Mouse (Mus musculus) urinary bladder, postnatal 25 days (tissue): ENCODE data around the gene Gm29776.

Experiments
- DNase-seq: peaks from one replicate; pipeline ENCODE4 v3.0.0; 2022; ENCODE audit warnings: low spot score

The Gm29776 gene

DNA sequence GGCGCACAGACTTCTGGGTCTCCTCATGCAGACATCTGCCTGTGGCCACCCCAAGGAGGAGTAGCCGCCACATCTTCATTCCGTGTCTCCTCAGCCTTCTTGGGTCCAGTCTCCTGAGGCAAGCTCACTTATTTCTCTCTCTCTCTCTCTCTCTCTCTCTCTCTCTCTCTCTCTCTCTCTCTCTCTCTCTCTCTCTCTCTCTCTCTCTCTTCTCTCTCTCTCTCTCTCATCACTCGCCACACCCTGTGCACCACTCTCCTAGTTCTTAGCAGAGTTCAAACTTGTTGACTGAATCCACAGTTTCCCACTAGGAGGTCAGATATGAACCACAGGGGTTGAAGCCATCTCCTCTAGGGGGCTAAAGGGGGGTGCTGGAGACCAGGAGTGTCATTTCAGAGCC lies at the start of gene Gm29776:
Gene Gm29776 (minus strand): TSS at position 101 of the 400 bp plus-strand sequence.
- DNase-seq: no peak

DNA sequence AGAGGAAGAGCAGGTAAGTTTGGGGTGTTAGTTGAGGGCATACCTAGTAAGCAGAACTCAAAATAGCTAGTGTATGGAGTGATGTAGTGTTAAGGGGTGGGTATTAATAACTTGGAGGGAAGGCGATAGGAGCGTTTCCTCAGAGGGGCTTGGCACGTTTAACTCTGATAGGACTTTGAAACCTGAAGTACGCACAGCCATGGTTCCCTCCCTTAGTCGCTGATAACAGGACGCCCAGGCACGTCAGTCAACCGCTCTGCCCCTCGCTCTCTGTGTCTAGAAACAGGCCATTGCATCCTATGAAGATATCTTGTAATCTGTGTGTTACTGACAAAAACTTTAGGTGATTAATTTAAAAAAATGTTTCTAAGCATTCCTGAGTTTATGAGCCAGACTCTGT lies 47.4 kb upstream of the Gm29776 start:
- no peak for DNase-seq

DNA sequence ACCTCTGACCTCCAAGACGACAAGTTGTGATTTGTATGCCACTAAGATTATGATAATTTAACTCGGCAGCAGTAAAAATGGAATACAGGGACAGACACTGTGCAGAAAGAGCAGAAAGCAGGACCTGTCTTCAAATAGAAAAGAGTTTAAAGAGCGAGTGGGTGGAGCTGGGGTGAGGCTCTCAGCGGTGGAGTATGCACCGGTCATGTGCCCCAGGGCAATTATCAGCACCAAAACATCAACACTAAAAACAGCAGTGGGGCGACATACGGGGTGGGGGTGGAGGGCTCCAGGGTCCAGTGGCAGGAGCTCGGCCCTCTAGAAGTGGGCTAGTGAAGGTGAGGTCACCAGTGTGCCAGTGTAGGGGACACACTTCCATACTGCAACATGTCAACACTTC lies 45.8 kb upstream of the Gm29776 start:
- DNase-seq: no peak

DNA sequence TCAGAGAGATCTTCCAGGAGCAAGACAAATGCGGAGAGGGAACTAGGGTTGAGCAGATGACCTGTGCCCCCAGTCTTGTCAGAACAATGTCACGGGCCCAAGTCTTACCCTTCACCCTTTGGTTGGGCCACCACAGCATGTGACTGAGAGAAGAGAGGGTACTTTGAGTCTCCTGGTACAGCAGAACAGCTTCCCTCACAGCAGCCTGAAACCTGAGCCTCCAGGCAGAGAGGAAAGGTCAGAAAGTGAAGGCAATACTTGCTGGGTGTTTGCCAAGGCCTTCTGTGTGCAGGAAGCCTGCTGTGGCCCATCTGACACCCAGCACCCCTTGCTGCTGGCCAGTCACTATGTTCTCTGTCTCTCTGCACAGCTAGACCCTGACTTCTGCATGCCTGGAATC lies 43.7 kb upstream of the Gm29776 start:
- no peak for DNase-seq

DNA sequence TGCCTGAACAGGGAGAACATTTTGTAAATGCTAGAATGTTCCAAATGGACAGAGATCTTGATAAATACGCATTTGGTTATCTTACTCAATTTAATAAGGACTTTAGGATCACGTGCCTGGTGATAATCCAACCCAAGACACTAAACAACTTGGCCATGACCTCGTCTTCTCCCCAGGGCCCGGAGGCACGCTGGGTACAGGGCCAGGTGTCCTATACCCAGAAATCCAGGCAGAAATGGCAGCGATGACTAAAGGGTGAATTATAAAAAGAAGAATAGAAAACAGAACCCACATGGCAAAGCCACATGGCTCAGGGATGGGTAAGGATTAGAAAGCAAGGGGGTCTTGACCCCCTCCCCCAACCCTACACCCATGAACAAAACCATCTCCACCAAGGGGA lies 43.1 kb upstream of the Gm29776 start:
- DNase-seq: no peak

DNA sequence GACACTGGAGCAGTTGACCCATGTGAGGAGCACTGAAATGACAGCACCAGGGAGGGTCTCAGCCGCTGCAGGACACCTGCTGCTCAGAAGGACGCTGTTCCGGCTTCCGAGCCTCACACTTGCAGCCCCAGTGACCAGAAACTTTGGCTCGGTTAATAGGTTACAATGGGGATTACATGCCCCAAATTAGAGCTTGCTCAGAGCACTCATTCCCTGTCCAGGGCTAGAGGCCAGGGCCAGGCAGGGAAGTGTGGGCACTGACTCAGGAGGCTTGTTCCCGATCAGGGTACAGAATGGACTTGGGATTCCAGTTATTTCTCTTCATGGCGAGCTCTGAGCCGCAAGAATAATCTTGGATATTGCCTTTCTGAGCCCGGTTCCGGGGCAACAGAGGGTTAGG lies 39.0 kb upstream of the Gm29776 start:
- DNase-seq: no peak

DNA sequence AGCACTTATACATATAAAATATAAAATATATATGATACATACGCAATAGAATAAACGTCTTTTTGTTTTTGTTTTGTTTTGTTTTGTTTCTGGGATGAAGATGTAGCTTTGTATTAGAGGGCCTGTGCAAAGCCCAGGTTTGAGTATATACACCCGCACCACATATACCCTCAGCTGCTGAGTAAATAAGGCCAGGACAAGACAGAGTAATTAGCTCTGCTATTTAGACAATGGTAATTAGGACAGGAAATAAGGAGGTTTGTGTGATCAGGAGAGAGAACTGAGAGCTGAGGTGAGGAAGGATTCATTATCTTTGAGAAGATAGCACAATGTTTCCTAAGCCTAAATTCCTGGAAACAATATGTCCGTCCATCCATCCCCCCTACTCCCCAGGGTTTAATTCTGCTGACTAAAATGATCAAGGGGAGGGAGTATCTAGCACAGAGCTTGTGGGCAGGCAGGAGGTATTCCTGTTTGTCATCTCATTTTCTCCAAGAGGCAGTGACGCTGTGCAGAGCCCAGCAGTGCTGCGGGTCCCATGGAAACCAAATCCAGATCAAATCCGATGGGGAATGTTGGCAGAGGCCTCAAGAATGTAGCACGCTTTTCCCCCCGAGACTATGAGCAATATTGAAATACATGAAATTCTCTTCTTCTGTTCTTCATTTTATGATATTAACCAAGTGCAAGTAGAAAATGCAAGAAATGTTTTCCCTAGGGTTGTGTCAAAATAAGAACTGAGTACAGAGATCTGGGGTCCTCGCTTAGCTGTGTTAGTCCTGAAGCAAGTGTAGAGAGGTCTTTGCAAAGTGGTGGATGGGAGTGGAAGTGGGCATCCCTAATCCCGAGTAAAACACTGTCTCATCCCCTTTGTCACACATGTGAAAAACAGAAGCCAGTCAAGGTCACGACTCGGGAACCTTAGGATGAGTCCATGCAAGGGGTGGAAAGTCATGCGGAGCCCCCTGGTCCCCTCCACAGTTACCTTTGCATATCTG lies 38.2 kb upstream of the Gm29776 start:
- DNase-seq: no peak

DNA sequence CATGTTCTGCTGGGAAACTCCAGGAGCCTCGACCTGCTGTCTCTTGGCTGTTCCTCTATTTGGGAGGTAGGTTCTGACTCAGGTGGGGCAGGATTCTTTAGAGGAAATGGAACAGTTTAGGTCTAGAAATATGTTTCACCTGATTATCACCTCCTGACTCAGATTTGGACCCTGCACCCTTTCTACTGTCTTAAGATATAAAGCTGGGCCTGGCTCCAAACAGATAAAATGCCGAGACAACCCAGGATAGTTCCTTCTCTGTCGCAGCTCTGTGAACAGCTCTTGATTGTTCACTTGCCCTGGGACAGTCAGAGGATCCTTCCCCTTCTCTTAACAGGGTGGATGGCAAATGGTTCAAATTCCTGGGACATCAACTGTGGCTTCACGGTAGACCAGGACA lies 36.6 kb upstream of the Gm29776 start:
- no peak for DNase-seq

DNA sequence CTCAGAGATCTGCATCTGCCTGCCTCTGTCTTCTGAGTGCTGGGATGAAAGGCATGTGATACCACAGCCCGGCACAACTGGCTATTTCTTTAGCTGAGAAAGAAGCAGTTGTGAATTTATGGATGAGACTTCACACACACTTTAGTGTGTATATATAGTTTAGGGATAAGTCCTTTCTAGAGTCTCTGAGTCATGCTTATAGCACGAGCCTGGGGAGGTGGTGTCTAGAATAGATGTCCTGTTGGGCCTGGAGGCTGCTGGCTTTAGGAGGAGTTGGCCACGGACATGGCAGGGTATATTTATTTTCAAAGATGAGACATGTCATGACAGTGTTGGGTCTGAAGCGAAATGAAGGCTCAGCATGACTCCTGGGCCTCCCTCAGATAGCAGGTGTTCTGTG lies 35.4 kb upstream of the Gm29776 start:
- no peak for DNase-seq

DNA sequence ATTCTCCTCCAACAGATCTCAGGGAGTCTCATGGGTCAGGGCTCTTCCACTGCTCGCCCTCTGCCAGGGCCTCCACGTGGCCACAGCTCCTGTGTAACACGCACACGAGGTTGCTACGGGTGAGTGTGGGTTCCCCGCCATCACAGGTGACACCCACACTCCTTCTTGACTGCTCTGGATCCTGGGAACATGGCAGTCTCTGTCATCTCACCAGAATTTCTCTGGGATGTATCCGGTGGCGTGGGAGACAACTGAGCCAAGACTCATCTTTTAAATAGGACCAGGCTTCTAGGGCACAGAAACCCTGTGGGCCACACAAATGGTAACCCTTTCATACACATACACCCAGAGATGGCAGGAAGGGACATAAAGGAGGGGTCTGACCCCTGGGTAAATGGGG lies 33.6 kb upstream of the Gm29776 start:
- no peak for DNase-seq

DNA sequence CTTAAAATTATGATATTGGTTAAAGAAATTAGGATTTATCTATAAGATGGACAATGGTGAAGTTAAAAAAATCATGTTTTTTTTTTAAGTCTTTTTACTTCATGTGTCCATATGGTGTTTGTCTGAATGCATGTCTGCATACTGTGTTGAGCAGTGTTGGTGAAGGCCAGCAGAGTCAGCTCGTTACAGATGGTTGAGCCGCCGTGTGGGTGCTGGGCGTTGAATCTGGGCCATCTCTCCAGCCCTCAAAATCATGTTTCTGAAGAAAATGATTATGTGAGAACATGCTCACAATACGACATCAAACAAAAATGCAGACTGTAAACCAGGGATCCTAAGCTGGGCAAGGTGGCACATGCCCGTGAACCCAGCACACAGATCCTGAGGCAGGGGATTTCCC lies 31.7 kb upstream of the Gm29776 start:
- DNase-seq: no peak

DNA sequence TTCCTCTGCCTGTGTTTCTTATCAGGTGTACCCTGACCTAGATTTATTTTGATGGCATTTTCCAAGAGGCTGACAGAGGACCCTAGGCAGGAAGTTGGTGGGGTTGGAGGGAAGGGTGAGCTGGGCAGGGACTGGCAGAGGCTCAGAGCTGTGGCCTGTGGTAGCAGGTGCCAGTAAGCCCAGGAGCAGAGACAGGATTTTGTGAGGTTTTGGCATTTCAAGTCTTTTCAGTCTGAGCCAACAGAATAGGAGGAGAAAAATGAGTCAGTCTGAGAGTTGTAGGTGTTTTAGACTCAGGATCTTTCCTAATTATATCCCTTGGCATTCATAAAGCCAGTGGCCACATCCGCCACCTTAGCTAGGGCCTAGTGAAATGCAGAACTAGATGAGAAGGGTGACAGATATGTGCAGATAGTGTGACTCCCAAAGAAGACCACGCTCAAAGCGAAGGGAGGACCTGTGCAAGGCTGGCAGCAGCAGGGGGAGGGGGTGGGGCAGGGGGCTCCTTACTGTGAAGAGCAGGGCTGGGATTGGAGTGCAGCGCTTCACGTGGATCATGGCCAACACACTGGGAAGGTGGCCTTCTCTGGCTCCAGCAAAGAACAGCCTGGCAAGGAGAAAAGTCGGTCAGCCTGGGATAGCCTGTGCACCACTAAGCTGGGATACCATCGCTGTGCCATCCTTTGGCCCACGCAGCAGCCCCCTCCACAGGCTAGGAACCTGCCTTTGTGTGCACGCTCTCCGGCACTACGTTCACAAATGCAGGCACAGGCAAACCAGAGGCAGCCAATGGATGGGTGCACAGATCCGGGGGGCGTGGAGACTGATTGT lies 30.4 kb upstream of the Gm29776 start:
- DNase-seq: no peak

DNA sequence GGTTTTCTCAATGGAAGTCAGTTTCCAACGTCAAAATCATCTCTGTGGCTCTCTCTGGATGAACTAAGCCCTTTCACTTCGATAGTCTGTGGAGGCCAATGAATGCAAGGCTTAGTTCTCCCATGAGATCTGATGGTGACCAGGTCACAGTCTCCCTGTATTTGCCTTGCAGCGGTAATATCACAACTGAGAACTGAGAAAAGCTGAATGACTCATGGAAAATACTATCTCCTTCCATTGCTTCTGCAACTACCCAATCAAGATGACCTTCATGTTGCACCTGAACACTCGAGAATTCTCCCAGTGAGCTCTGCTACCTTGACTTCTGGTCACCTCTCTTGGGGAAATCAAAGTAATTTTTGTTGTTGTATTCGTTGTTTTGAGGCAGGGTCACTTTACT lies 28.9 kb upstream of the Gm29776 start:
- no peak for DNase-seq

DNA sequence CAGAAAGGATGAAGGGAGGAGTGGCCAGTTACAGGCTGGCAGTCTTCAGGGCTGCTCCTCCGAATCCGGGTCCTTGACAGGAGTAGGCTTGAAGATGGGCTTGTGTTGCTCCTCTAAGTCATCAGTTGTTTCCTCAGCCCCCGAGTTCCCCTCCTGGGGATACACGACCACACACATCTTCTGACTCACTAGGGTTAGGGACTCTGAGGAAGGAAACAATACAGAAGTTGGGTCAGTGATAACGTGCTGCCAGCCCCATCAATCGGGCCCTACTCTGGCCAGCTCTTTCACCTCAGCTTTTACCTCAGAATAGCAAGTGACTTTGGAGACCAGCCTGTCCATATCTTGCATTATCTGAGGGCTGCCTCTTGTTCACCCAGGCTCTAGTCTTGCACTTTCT lies 25.4 kb upstream of the Gm29776 start:
- DNase-seq: no peak

DNA sequence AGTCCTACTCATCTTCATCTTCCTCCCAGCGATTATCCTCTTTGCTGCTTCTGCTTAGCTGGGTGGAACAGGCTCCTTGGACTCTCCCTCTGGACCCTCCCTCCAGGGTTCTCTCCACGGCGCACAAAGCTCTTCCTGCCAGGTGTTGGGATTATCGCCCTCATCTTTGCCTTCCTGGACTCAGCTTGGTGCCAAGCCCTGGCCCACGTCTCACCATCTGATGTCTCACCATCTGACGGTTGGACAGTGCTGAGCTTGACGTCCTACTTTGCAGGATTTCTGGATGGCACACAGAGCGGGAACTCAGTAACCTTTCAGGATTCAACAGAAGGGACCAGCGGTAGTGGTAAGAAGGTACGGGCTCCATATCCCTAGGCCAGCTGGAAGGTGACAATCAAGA lies 23.1 kb upstream of the Gm29776 start:
- DNase-seq: no peak

DNA sequence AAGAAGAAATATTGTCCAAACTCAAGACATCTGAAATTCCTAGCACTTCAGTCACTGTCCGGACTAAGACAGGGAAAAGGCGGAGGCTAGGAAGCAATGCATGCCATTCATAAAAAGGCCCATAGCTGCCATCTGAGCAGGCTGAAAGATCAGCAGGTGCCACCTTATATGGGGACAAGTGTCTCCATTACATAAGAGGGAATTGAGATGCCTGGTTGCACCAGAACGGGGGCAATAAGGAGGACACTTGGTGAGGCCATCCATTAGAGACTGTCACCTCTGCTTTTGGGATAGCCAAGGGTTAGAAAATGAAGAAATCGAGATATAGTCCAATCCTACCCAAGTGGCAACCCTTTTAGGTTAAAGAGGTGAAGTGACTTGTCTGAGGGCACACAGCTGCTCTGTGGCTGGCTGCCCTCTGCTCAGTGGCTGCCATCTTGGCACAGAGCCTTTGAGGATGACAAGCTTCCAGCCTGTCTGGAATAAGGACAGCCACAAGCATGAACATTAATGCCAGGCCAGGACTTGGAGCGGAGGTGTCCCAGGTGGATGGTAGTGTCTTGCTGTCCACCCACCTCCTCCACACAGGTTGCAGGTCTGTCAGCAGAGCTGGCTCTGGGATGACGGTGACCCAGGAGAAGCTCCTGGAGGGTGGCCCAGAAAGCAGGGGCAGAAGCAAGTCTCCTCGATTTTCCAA lies 22.2 kb upstream of the Gm29776 start:
- no peak for DNase-seq

DNA sequence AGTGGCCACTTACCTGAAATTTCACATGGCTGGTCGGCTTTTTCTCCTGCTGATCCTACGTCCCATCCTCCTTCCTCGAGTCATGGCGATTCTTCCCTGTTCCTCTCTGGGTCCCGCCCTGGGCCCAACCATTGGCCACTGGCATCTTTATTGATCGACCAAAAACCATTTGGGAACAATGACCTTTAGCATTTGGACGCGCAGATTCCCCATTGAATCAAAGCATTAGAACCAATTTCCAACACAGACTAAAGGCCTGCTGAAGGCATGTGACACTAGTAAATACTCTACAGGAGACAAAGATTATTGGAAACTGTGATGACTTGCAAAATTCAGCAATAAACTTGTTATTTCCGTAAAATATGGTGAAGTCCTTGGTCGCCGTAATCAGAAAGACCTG lies 21.4 kb upstream of the Gm29776 start:
- no peak for DNase-seq

DNA sequence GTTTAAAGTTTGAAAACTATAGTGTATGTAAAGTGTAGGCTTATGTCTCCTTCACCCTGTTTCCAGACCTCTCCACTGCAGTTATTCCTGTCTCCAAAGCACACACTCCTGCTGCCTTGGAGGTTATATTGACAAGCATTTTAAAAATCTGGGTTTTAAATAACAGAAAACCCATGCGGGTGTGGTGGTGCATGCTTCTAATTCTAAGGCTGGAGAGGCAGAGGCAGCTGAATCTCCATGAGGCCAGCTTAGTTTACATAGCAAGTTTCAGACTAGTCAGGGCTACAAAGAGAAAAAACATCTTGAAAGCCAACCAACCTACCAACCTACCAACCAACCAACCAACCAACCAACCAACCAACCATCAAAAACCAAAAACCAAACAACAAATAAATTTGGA lies 16.8 kb upstream of the Gm29776 start:
- DNase-seq: no peak

DNA sequence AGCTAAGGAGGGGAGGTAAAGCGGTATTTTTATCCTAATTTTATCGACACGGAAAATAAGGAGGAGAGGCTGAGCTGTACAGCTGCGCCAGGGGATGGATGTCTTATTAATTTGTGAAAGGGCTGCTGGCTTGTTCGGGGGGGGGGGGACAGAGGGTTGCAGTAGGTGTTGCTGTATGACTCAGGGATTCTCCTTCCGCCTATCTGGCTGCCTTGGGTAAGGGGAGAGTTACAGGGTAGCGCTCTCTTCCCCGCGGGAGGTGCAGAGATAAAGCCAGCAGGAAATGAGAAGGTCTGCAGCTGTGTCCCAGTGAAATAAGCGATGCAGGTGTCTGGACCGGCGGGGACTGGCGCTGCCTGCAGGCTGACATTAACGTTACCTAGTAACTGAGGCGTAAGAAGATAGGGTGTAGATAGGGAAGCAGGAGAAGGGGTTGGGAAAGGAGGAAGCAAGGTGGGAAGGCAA lies 16.0 kb upstream of the Gm29776 start:
- no peak for DNase-seq

DNA sequence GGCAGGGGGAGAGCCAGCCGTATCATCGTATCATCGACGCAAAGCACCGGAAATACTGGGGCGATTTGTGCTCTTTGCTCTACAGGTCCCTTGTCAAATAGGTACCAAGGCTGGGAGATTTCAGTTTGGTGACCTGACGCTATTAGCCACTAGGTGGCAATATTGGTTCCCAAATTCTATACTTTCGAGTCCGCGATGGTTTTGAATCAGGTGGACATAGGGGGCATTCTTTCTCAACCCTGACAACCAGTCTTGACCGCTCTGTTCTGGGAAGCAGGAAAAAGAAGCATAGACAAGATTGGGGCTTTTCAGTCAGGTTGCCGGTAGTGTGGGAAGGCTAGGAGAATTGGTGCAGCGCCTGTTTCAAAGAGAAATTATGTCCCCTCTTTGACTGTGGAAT lies 15.5 kb upstream of the Gm29776 start:
- peak; percentile 57 for DNase-seq

DNA sequence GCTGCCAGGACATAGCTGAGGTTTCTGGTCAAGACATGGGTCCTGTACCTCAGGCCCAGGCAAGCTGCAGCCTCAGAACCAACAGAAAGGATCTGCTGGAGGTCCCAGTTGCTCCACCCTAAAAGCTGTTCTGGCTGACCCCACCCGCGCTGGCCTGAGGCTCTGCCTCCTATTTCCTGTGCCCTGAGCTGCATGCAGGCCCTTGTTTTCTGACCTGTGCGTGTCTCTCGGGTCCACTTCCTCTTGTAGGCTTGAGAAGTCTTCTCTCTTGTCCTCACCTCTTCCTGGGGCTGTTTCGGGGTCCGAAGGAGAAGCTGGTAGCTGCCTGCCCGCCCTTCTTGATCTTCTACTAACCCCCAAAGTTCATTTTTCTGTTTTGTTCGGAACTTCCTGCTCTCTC lies 14.2 kb upstream of the Gm29776 start:
- DNase-seq: no peak

DNA sequence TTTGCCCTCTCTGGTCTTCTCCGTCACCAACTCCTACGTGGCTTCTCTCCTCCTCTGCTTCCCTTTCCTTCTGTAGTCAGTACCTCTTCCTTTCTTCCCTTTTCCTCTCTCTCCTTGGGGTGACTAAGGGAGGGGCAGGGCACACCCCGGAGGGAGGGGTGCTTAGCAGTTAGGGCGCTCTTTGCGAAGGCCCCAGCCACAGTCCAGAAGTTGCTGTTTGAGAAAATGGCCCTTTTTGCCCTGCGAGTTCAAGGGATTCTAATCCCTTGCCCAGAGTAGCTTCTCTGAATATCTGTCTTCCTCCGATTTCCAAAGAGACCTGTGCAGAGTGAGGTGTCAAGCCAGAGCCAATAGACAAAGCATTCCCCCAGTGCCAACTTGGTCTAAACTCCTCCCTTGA lies 13.4 kb upstream of the Gm29776 start, which contains the start of gene Cebpe:
Gene Cebpe (minus strand): TSS at position 101 of the 400 bp plus-strand sequence.
- no peak for DNase-seq
